Mouse (Mus musculus): Measurements from ENCODE around the gene Ces2g.

Gene Ces2g

DNA sequence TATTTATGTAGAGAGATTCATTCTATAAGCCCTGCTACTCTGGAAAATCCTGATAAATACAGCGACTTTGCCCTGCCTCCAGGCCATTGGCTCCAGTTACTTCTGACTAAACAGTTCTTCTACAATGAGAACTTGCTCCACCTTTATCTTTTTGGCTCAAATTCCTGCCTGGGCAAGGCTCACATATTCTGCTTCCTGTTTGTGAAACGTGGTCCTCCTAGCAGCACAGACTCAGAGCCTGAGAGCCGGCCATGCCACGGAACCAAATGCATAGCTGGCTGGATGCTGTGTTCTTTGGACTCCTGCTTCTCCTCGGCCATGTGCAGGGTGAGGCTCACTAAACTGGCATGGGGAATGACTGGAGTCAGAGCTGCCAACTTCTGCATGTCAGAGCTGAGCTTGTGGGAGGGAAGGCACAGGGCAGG, at the start of gene Ces2g:
Ces2g (plus strand) TSS at position 182 of the 425 bp plus-strand sequence.
- CTCF ChIA-PET, result no interaction called here

DNA sequence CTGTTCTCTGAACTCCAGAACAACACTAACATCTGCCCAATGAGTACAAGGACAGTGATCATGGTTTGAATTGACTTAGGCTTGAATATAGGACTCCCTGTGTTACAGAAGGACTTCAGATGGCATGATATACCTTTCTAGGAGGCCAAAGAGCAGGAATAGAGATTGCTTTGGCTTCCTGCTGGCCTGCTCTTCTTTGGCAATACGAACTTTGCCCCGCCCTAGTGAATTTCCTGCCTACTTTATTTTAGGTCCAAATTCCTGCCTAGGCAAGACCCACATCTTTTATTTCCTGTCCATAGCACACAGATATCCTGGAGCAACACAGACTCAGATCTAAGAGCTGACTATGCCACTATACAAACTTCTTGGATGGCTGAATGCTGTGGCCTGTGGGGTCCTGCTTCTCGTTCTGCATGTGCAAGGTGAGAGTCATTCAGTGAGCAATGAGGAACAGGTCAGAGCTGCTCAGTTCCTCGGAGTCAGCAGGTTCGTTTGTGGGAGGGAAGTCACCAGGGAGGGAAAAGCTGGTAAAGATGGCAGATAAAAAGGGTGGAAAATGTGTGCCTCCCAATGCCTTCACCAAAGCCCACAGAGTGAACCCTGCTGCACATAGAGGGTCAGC, 35.4 kb upstream of the Ces2g start, which contains the start of gene Ces2e:
Ces2e (plus strand) TSS at position 289 of the 625 bp plus-strand sequence.
- CTCF ChIA-PET, result no interaction called here

DNA sequence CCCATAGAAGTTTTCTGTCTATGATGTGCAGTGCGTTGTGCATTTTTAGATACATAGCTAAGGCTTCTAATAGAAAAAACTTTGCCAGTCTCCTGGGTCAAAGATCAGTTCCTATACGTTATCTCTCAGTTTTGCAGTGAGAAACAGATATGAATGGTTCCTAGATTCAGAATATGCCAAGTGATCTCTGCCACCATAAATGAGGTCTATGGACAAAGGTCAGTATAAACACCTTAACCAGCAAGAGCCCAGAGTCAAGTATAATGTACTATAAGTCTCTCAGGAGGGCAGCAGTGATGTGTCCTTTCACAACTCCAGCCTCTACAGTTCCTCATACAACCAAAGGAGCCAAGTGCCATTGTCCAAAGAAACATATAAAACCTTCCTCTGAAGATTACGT, 34.2 kb upstream of the Ces2g start:
- CTCF ChIA-PET, result no interaction called here

DNA sequence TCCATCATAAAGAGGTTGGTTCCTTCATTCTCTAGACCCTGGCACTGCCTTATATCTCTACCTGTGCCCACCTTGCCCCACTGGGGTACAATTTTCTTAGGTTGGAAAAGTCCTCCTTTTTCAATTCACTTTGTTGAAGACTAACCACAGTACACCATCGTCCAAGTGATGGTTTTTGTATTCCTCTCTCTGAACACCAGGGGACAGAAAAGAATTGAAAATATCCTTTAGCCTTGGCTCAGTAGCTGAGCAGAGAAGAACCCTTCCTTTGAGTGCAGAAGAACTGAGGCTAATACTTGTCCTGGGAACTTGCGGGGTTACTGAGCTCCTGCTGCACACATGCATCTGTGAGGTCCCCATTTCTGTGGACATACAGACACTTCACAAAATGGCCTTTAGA, 16.9 kb upstream of the Ces2g start:
- CTCF ChIA-PET, result no interaction called here

- CTCF ChIA-PET, result no interaction called here
These were observed 14.5 kb upstream of the Ces2g start, which contains the start of gene Ces2f for GRCm38 (mm10) chr8:104947056-104947455. TSS of gene Ces2f (plus strand) at chr8:104947356.

GRCm38 (mm10) chr8:104949031-104949430, 12.5 kb upstream of the Ces2g start:
- CTCF ChIA-PET, result no interaction called here

GRCm38 (mm10) chr8:104962229-104962901, 847 bp downstream of the Ces2g start:
- CTCF ChIA-PET, result no interaction called here

- CTCF ChIA-PET, result no interaction called here
These were observed 1.9 kb downstream of the Ces2g start for GRCm38 (mm10) chr8:104963375-104963894.

DNA sequence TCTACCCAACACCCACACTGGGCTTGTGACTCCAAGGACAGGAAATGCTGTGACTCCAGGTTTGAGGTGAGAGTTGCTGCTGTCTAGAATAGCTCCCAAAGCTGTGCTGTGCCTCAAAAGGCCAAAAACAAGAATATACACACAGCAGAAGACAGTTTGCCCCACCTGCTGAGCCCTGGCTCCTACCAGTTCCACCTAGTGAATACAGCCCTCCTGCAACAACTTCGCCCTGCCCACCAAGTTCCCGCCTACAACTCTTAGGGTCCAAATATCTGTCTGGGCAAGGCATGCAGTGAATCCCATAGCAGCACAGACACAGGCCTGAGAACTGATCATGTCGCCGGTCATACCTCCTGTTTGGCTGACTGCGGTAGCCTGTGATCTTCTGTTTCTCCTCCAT, 22.6 kb downstream of the Ces2g start:
- CTCF ChIA-PET, result no interaction called here

DNA sequence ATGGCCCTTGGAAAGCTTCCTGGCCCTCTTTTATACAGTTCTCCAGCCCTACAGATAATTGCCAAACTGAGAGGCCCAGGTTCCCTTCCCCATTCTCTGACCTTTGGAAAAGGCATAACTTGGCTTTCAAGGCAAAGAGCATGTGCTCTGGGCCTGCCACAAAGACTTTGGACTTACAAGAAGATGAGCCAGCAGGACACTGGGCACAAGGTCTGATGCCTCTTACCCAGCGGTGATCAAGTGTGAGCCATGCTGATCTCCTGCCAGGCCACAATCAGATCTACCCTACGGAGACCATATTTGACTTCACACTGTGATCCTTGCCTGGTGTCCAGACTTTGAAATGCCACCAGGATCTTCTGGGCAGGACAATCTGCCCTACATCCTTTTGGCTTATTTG, 23.4 kb downstream of the Ces2g start:
- CTCF ChIA-PET, result no interaction called here

DNA sequence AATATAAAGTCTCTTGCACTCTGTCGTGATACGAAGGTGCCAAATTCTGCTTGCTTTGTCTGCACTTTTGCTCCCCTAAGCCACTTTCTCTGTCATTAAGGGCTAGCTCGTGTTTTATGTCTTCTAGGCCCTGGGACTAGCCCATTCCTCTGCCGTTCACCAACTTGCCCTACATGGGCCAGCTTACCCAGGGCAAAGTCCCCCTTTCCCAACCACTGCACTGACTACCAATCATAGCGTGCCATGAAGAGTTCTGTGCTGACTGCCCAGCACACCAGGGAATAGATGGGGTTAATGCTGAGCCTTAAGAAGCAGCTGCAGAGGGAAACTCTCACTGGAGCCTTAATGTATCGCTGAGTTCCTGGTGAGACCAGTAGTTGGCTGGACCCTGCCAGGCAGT, 36.7 kb downstream of the Ces2g start:
- CTCF ChIA-PET, result no interaction called here

- CTCF ChIA-PET, result no interaction called here
These were observed 37.7 kb downstream of the Ces2g start for GRCm38 (mm10) chr8:104999183-104999582.

DNA sequence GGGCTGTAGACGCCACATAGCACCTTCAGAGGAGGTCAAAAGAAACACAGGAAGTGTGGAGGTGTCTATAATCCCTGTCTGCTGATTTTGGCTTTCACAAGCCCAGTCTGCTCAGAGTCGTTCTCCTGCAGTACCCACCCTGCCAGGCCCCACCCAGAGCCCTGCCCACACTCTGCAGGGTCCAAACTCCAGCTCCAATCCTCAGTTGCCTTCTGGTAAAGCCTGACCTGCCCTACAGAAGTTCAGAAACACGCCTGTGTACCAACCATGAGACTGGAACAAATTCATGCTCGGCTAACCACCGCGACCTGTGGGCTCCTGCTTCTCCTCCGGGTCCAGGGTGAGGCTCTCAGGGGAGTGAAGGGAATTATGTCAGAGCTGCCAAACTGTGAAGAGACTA, 39.1 kb downstream of the Ces2g start, which contains the start of gene Ces2h:
Ces2h (plus strand) TSS at position 268 of the 400 bp plus-strand sequence.
- CTCF ChIA-PET, result no interaction called here

- CTCF ChIA-PET, result no interaction called here
These were observed 48.5 kb downstream of the Ces2g start for GRCm38 (mm10) chr8:105010000-105010399.

DNA sequence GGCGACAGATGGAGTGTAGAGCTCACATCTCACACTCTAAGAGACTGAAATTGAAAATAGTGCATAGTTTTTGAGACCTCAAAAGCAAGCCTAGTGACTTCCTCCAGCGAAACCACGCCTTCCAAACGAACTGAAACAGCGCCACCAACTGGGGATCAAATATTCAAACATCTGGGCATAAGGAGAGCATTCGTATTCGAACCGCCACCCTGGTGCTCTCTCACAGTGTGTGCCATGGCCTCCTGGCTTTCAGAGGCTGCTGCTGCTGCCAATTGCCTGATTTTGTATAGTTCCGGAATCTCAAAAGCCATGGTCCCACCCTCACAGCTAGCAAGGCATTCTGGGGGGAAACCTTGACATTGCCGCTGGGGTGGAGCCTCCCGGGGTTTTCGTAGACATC, 49.6 kb downstream of the Ces2g start:
- CTCF ChIA-PET, result no interaction called here

- CTCF ChIA-PET, result no interaction called here
These were observed 52.9 kb downstream of the Ces2g start for GRCm38 (mm10) chr8:105014391-105014790.

All from spleen, embryonic (tissue).